Mouse (Mus musculus) testis, postnatal 10 days (tissue): ENCODE measurements around the gene Tmem151b.

Experiments
- DNase-seq: peaks from one replicate; pipeline ENCODE4 v3.0.0; 2021; ENCODE audit warnings: low spot score

Gene Tmem151b

GRCm38 (mm10) chr17:45545278-45545961 lies 4.1 kb downstream of the Tmem151b start:
- DNase-seq: no peak

GRCm38 (mm10) chr17:45544873-45545277 lies 4.6 kb downstream of the Tmem151b start:
- no peak for DNase-seq

GRCm38 (mm10) chr17:45544001-45544872 lies 5.2 kb downstream of the Tmem151b start:
- DNase-seq: no peak

DNA sequence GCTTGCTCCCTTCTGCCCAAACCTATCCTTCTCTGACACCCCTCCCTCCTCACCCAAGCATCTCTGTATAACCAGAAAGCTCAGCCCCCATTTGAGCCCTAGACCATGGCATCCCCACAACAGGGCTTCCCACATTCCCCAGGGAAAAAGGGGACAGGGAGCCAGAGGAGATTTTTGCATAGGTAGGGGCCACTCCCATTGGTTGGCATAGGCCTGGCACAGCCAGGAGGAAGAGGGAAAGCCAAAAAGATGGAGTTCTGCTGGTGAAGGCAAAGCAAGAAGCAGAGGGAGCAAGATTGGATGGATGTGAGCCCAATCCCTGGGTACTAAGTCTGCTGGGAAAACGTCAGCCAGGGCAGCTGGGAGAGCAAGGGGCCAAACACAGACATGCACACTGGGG lies 6.4 kb downstream of the Tmem151b start:
- no peak for DNase-seq

DNA sequence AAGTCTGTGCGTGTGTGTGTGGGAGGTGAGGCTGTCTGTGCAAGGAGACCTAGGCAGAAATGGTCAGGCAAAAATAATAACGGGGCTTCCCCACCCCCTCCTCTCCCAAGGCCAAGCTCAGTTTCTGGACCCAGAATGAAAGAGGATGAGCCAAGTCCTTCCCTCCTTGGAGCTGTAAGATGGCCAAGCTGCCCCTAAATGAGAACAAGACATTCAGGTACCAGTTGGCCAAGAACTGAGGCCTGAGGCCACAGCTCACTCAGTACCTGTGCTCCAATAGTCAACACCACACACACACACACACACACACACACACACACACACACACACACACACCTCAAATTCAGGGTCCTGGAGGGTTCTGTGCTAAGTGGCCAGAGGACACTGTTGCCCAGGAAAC lies 6.8 kb downstream of the Tmem151b start:
- DNase-seq: no peak

GRCm38 (mm10) chr17:45542129-45542528 lies 7.3 kb downstream of the Tmem151b start:
- DNase-seq: no peak

GRCm38 (mm10) chr17:45539664-45540063 lies 9.8 kb downstream of the Tmem151b start:
- no peak for DNase-seq

DNA sequence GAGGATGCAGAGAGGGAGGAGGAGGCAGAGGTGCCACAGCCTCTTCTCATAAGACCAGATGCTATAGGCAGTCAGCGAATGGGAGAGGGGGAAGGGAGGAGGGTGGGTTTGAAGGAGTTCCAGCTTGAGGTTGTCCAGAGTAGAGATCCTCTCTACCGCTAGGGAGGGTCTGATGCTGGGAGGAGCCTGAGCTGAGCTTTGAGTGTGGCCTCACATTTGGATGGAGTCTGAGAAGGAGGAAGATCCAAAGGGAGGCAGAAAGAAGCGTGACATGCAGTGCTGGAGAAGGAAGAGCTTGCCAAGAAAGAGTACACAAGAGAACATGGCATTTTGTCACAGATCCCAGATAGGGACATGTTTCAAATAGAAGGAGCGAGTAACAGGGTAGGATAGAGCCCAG lies 11.1 kb downstream of the Tmem151b start:
- no peak for DNase-seq

GRCm38 (mm10) chr17:45536264-45536663 lies 13.2 kb downstream of the Tmem151b start:
- peak; percentile 70 for DNase-seq

- DNase-seq: no peak
These were observed 16.6 kb downstream of the Tmem151b start for GRCm38 (mm10) chr17:45532896-45533295.

DNA sequence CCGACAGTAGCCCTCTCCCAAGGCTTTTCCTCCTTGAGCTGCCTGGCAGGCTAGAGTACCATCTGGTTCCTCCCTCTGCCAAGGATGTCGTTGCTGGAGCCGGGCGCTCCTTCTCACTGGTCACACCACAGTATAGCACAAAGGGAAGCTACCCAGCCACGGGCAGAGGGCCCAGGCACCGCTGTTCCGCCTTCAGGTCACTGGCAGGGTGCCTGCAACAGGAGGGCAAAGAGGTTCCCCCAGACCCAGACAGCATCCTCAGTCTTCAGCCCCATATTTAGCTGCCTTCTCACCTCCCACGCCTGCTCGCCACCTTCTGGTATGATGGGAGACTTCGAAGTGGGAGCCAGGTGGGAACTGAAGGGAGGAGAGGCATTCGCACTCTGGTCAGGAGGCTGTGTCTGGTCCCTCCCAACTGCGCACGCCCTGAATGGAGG lies 19.1 kb downstream of the Tmem151b start:
- no peak for DNase-seq

DNA sequence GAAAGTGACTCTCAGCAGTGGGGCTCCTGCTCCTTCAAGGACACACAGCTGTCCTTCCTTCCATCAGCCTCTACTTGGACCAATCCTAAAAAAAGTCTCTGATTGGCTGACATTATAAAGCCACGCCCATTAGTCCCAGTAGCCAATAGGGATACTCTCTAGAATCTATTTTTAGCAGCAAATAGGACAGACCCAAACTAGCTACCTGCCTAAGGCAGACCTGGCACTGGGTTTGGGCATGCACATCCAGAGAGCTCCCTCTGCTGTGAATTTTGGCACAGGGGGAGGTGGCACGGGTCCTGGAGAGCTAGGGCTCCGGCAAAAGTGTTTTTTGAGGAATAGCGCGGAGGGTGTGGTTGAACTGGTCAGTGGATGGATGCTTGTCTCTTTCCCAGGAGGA lies 22.9 kb downstream of the Tmem151b start:
- no peak for DNase-seq

GRCm38 (mm10) chr17:45524961-45525360 lies 24.5 kb downstream of the Tmem151b start:
- no peak for DNase-seq

GRCm38 (mm10) chr17:45523263-45523662 lies 26.2 kb downstream of the Tmem151b start, which contains the start of gene Tcte1:
Gene Tcte1 (plus strand): TSS chr17:45523434.
- no peak for DNase-seq

DNA sequence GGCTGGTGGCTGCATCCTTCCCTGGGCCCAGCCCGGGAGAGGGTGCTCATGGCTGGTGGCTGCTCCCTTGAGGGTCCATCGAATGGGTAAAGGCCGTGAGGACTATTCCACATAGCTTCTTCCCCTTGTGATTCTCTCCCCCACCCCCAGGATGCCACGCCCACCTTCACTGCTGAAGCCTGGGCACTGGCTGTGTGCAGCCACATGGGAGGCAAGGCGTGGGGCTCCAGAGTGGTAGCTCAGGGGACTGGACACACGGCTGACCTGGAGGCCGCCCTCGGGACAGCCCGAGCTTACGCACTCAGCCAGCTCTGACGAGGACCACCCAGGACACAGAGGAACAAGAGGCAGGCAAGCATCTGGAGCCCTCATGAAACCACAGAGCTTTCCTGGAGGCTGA lies 29.3 kb downstream of the Tmem151b start:
- DNase-seq: no peak

DNA sequence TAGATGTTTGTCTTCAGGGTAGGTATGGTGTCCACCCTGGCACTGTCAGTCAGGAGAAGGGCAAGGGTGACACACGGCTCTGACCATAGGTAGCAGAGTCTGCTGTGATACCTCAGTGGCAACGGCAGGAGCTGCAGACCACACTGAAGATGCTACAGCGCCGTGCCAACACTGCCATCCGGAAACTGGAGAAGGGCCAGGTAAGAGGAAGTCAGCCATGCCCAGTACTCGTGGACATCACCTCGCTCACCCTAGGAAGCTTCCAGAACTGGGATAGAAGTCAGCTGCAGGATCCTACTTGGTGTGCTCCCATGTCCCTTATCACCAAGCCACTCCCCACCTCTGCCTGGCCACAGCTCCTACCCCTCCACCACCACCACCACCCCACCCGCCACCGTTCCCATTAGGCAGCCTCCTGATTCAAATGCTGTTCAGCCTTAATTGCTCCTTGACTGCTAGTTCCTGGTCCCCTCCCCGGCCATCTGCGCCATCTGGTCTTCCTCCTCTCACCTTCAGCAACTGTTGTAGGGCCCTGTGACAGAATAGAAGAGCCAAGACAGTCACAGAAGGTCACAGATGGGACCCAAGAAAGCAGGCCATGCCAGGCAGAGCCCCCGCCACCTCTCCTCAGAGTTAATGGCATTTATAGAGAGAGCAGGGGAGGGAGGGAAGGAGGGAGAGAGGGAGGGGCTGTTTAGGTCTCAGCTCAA lies 30.6 kb downstream of the Tmem151b start:
- DNase-seq: no peak

GRCm38 (mm10) chr17:45517549-45518215 lies 31.8 kb downstream of the Tmem151b start:
- DNase-seq: no peak

DNA sequence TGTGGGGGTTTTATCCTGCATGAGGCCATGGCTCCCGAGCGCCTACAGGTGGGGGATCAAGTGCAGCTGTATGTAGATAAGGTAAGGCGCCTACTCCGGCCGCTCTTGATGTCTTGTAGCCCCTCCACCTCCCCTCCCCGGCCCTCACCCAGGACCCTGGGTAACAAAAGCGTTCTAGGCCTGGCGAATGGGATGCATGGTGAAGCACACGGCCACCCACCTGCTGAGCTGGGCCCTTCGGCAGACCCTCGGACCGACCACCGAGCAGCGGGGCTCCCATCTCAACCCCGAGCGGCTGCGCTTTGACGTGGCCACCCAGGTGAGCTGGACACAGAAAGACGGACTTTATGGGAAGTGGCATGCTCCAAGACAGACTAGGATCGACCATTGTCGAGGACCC lies 32.3 kb downstream of the Tmem151b start:
- DNase-seq: no peak

DNA sequence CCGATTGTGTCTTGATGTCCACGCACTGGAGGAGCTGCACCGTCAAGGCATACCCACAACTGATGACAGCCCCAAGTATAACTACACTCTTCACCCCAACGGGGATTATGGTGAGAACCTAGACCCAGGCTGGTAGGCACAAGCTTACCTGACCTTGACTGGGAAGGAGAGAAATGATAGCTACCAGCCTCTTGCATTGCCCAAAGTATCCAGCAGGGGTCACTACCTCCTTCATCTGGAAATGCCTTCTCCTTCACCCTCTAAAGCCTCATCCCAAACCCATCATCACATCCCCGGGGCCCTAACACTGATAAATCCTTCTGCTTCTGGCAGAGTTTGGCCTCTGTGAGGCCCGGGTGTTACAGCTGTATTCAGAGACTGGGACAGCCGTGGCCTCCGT lies 33.0 kb downstream of the Tmem151b start:
- DNase-seq: peak; percentile 90

GRCm38 (mm10) chr17:45515806-45516205 lies 33.7 kb downstream of the Tmem151b start:
- DNase-seq: no peak

- DNase-seq: no peak
These were observed 34.2 kb downstream of the Tmem151b start for GRCm38 (mm10) chr17:45515204-45515726.

DNA sequence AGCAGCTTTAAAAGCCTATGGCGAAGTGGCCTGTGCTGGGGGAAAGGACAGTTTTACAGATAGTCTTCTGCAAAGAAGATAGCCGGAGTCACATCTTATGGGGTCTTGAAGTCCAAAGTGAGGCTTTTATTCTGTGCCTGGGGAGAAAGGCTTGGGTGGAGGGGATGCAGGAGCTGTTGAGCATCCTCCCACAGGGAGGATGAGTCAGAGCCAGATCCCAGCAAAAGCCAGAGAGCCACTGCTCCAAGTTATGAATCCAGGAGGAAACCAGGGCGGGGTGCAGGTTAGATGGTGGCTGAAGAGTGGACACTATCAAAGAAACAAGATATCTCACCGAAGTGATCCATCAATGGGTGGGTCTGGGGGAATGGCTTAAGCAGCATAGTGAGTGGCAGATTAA lies 37.7 kb downstream of the Tmem151b start:
- DNase-seq: no peak
